Mouse (Mus musculus) MEL (cell line): Measurements from ENCODE around the gene P2ry2.

ENCODE experiments used
- CHD1 ChIP-seq: IDR thresholded peaks from 2 replicates; pipeline ENCODE4 v1.6.1; 2012; ENCODE audit warnings: low read depth, mild to moderate bottlenecking, inconsistent platforms, low read length, improper control_type of control experiment
- EP300 ChIP-seq, 2 experiments: IDR thresholded peaks; 2 replicates each; pipeline ENCODE4 v1.6.1; 2011; ENCODE audit warnings: improper control_type of control experiment in 2 of 2, low read length in 2 of 2, low read depth in 1 of 2, mild to moderate bottlenecking in 1 of 2
- MYC ChIP-seq: IDR thresholded peaks from 2 replicates; pipeline ENCODE4 v1.6.1; 2011; ENCODE audit warnings: low read depth, mild to moderate bottlenecking, low read length, improper control_type of control experiment, moderate library complexity
- POLR2AphosphoS5 ChIP-seq: IDR thresholded peaks from 2 replicates; pipeline ENCODE4 v1.6.1; 2012; ENCODE audit warnings: low read depth, borderline replicate concordance, mild to moderate bottlenecking, inconsistent platforms, low read length, moderate library complexity, mixed read lengths

DNA sequence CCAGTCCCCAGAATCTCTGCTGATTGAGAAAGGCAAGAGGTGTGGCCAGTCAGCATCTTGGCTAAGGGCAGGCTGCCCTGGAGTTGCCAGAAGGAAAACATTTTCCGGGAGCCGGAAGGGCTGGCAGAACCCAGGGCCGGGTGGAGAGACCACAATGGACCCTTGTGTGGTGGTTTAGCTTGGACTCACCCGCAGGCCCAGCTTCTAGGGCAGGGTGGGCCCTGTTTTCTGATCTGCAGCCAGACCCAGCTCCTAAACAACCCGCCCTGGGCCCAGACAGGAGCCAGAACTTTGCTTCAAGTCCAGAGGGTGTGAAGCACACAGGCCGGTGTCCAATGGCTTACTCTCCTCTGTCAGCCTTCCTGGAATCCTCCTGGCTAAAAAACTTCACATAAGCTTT is 49.6 kb upstream of the P2ry2 start:
- no peak for TF ChIP-seq MYC
- no peak for TF ChIP-seq POLR2AphosphoS5
- TF ChIP-seq CHD1 = no peak
- TF ChIP-seq EP300 (IDR thresholded peaks at IDR 0.05; ENCODE audit: low read depth in 1 of 2, low read length in 2 of 2) = no peak
